Mouse (Mus musculus): Measurements from ENCODE around the gene Bmper.
A peak's percentile ranks its signal among the peaks of the same experiment; 100 is the strongest.

Bmper gene

GRCm38 (mm10) chr9:23377831-23378730 is 155.2 kb downstream of the Bmper start:
- no peak for DNase-seq

- DNase-seq: peak; percentile 4
These were observed 155.9 kb downstream of the Bmper start for GRCm38 (mm10) chr9:23378731-23379170.

- DNase-seq: no peak
These were observed 157.4 kb downstream of the Bmper start for GRCm38 (mm10) chr9:23380171-23380835.

GRCm38 (mm10) chr9:23383291-23383690 is 160.4 kb downstream of the Bmper start:
- no peak for DNase-seq

- no peak for DNase-seq
These were observed 161.0 kb downstream of the Bmper start for GRCm38 (mm10) chr9:23383837-23384236.

- DNase-seq: no peak
These were observed 162.0 kb downstream of the Bmper start for GRCm38 (mm10) chr9:23384880-23385279.

- DNase-seq: no peak
These were observed 163.3 kb downstream of the Bmper start for GRCm38 (mm10) chr9:23386201-23386600.

- no peak for DNase-seq
These were observed 167.2 kb downstream of the Bmper start for GRCm38 (mm10) chr9:23390118-23390517.

- peak; percentile 13 for DNase-seq
These were observed 171.9 kb downstream of the Bmper start for GRCm38 (mm10) chr9:23394652-23395317.

- DNase-seq: no peak
These were observed 173.3 kb downstream of the Bmper start for GRCm38 (mm10) chr9:23396186-23396585.

GRCm38 (mm10) chr9:23397876-23398275 is 175.0 kb downstream of the Bmper start:
- DNase-seq: no peak

GRCm38 (mm10) chr9:23399638-23400284 is 176.9 kb downstream of the Bmper start:
- no peak for DNase-seq

- DNase-seq: no peak
These were observed 184.5 kb downstream of the Bmper start for GRCm38 (mm10) chr9:23407416-23407815.

- DNase-seq: no peak
These were observed 185.3 kb downstream of the Bmper start for GRCm38 (mm10) chr9:23407935-23408781.

GRCm38 (mm10) chr9:23410567-23410966 is 187.7 kb downstream of the Bmper start:
- DNase-seq: no peak

- DNase-seq: no peak
These were observed 190.1 kb downstream of the Bmper start for GRCm38 (mm10) chr9:23412956-23413355.

- no peak for DNase-seq
These were observed 196.2 kb downstream of the Bmper start for GRCm38 (mm10) chr9:23419107-23419506.

- no peak for DNase-seq
These were observed 200.9 kb downstream of the Bmper start for GRCm38 (mm10) chr9:23423748-23424147.

- DNase-seq: no peak
These were observed 209.8 kb downstream of the Bmper start for GRCm38 (mm10) chr9:23432631-23433030.

- DNase-seq: no peak
These were observed 210.4 kb downstream of the Bmper start for GRCm38 (mm10) chr9:23433238-23433637.

- no peak for DNase-seq
These were observed 213.9 kb downstream of the Bmper start for GRCm38 (mm10) chr9:23436751-23437150.

GRCm38 (mm10) chr9:23438662-23439061 is 215.8 kb downstream of the Bmper start:
- DNase-seq: no peak
